Mouse (Mus musculus) liver (tissue): Measurements from ENCODE around the gene Apopt1.

Experiments
- DNase-seq: peaks from one replicate; pipeline ENCODE4 v3.0.0-alpha.2; 2020; ENCODE audit warnings: mixed read lengths

The Apopt1 gene

DNA sequence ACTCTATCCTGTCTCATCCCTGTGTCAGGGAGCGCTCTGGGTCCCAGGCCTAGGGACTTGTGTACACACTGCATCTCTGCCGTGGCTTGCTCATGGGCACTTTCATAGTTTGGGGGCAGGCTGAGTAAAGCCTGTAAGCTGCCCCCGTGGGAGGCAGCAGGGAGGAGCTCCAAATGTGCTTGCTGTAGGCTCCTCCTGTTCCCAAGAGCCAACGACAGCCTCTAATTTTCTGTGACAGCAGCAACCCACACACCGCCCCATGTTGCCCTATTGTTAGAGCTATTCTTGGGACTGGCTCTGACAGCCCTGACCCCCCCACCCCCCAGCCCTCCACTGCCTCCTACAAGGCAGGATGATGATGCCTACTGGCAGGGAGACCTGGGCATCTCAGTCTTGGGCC lies 31.1 kb upstream of the Apopt1 start:
- no peak for DNase-seq

DNA sequence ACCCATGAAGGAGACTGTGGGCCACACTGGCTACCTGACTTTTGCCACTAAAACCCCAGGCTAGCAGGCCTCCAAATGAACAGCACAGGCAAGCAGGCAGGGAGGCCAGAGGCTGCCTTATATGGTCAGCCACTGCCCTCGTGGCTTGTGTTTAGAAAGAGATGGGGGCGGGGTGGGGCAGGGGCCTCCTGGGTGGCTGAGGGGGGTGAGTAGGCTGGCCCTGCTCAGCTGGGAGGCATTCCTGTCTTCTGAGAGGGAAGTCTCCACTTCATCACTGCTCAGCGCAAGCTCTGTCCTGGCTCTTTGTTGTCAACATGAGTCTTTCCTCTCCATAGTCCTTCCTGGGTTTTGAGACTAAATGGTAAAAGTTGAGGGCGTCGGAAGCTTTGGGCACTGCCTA lies 30.3 kb upstream of the Apopt1 start:
- no peak for DNase-seq

DNA sequence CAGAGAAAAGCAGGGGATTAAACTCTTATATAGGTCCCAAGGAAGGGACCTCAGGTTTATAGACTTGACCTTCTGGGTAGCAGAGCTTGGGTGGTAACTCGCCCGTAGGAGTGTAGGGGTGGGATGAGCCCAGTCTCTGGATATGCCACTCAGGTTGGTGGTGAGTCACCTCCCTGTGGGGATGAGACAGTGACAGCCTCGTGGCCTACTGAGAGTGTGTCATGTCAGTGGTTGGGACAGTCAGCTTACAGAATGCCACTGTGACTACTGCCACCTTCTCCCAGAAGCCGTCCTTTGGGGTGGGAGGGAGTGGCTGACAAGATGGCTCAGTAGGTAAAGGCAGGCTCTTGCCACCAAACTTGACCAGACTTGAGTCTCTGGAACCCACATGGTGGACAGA lies 26.7 kb upstream of the Apopt1 start:
- no peak for DNase-seq

DNA sequence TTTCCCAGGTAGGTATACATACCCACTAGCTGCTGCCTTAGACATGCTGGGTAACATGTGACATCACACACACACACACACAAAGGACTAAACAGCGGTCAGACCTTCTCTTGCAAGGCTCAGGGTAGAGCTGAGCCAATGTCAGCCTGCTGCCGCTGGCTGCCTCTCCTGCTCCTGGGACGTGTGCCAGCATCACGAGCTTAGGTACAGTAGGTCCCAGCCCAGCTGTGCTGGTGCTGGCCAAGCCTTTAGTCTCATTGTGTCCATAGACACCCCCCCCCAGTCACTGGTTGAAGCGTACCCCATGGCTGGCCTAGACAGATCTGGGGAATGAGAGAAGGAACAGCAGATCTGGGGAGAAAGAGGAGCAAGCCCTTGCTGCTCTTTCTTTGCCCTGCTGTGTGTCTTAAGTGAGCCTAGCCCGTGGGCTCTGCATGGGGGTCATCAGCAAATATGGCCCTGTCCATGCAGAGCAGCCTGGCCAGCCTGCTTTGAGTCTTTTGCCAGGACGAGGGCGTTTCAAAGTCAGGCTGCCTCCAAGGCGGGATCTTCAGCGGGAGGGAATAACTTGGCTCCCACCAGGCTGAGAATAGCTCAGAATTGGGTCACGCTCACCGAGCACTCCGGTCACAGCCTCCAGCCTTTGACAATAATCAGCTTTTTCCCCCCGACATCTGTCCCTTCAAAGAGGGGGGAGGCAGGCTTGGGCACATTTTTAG lies 25.6 kb upstream of the Apopt1 start:
- DNase-seq: no peak

DNA sequence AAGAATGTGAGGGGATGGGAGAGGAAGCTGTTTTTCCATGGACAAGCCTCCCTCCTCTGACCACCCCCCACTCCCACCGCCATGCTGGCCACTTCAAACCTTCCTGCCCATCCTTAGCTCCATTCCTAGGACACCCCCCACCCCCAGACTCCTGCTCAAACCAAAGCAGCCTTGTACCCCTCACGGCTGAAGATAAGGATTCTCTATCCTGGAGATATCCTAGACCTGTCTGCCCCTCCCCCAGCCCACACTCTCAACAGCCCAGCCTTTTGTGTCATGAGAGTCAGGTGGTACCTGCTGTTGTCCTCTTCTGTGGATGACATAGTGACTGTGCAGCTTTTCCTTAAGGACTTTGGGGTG lies 25.0 kb upstream of the Apopt1 start:
- no peak for DNase-seq

DNA sequence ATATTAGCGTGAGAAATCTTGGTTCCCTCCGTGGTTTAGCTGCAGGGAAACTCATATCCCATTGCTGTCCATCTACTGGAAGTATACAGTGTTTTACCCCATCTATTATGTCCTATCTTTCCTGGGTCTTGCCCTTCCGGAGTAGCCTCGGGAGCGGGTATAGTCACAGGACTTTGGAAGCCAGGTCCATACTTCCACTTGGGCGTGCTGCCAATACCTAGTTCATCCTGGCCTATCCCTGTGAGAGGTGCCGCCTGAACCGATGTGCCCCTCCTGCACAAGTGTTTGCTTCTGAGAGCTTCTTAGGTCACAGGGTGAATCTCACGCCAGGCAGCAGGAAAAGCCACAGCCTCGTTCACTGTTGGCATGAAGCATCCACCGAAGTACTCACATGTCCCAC lies 23.6 kb upstream of the Apopt1 start:
- no peak for DNase-seq

DNA sequence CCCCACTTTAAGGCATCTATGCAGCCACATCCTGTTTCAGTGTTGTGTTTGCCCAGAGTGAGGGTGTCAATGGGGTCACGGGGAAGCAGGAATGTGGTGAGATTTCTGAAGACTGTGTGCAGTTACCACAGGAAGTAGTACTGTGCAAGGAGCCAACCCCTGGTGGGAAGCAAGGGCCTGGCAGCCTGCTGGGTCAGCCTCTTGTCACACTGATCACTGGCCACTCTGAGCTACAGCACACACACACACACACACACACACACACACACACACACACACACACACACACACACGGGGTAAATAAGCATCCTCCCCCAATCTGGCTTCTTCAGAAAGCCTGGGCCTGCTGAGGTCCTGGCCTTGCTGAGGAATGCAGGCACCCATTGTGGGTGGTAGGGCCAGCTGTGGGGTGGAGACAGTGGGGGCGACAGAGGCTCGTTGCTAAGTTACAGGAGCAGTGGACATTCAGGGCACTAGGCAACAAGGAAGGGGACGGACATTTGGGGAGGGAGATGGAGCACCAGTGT lies 21.7 kb upstream of the Apopt1 start:
- DNase-seq: no peak

DNA sequence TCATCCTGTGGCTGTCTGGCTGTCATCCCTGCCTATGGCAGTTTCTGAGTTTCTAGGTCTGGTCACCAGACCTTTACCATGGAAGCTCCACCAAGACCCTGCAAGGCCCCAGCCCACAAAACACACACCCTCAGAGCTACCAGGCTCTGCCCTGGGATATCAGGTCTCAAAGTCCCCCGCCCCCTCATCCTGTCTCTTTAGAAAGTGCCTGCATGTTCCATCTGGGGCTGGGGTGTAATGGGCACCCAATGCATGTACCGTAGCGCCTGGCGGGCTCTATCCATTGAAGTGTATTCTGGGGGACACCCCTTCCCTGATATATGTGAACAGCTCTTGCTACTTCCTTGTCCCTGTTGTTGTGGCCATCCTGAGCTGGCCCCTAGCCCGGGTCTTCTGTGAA lies 20.2 kb upstream of the Apopt1 start:
- DNase-seq: no peak

DNA sequence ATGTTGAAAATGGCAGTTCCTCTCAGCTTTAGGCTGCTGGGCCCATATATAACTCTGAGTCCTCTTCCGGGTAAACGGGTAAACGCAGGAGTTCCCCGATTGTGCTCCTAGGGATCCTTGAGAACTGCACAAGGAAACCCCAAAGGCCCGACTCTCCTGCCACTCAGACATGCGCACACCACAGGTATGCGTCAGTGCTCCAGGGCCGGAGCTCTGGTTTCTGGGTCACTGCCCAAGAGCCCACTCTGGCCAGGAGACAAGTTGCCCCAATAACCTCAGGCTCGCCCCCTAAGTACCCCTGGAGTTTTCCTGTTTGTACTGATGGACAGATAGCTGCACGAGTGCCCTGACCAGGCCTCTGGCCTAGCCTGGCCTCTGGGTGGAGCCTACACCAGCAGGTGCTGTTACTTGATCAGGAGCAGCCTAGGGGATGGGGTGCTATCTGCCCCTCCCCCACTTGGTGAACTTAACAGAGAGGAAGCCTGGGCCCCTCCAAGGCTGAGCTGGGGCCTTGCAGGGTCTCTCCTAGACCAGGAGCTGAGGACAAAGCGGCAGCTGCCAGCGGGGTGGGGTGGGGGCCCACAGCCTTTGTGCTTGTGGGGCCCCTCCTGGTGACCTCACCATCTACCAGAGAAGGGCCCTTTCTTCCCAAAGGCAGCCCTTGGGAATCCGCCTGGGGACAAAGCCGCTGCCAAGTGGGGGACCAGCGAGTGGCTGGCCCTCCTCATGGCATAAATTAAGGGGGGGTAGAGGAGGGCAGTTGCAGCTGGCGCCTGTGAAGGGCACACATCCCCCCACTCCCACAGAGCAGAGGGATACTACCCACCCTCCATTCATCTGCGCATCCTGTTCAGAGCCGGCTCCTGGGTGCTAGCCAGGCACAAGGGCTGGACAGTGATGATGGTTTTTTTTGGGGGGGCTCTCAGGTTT lies 19.5 kb upstream of the Apopt1 start:
- DNase-seq: no peak

DNA sequence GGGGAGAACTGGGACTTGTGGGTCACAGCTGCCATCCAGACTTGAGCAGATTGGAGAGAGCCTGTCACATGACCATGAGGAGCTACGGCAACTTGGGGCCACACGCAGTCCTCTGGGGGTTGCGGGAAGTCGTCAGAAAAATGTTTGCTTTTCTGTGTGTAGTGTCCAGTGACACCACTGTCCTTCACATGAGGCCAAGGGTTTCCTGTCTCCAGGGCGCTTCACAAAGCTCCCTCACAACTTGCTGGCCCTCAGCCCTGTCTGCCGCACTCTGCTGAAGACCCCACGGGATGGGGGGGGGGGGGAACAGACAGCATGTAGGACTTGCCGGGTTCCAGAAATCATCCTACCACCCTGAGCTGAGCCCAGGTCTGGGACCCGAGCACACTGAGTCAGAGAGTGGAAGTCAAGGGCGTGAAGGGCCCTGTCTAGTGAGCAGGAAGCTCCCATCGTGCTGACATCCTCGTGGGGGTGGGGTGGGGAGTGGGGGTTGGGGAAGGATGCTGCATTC lies 18.7 kb upstream of the Apopt1 start:
- no peak for DNase-seq

DNA sequence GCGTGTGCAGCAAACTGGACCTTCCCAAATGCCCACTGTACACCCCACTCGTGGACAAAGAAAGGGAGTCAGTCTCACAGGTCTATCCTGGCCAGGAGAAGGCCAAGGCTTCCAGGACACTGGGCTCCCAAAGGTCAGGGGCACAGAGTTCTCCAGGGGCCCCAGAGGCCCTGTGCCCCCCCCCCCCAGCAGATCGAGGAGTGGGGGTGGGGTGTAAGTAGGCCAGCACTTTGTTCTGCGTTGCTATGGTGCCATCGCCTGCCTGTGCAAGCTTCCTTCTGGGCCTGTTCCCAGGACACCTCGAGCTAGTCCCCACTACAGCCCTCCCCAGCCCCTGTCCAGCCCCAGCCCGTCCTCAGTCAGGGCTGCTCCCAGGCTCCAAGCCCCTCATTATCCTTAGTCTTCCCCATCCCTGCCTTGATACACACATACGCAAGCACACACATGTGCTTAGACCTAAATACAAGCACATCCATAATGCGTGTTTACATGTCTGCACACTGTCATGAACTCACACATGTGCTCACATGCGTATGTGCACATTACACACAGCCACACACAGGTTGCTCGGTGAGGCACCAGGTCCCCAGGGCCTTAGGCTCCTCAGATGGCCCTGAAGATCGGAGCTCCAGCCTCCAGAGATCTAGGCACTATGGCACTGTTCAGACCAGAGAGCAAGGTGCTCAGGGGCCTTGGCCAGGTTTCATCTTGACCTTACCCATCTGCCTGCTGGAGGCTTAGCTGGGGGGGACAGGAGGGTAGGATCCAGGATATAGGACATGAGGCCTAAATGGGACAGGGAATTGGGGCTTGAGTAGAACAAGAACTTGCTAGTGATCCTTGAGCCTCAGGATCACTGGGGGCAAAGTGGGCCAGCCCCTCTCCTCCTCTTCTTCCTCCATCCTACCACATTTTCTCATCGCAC lies 17.9 kb upstream of the Apopt1 start:
- DNase-seq: no peak

DNA sequence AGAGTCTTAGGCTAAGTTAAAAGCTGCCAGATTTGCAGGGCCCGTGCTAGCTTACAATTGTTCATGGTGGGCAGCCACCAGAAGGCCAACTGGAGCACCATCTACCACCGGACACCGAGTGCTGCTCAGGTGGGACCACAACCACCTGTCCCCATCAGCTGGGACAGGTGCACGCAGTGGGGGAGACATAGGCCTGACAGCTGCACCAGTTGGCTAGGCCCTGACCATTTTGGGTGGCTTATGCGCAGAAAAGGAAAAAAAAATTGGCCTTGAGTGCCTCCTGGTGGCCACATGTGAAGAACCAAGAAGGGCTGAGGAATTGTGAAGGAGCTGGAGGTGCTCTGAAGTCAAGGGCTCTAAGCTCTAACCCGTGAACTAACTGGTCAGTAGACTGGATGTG lies 16.8 kb upstream of the Apopt1 start:
- peak; percentile 59 for DNase-seq

DNA sequence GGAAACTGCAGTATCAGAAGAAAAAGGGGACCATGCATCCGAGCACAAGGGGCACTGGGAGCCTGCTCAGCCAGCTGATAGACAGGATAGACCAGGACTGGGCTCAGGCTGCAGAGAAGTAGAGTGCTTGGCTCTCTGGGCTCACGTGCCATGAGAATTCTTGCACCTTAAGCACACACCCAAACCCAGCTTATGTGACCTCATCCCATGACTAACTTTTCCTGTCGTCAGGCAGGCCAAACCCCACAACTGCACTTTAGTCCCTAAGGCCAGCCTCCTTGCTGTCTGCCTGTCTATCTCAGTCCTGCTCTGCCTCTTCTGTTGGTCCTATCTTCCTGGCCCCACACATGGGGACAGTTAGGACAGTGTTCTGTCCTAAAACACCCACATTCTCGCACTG lies 15.4 kb upstream of the Apopt1 start:
- no peak for DNase-seq

DNA sequence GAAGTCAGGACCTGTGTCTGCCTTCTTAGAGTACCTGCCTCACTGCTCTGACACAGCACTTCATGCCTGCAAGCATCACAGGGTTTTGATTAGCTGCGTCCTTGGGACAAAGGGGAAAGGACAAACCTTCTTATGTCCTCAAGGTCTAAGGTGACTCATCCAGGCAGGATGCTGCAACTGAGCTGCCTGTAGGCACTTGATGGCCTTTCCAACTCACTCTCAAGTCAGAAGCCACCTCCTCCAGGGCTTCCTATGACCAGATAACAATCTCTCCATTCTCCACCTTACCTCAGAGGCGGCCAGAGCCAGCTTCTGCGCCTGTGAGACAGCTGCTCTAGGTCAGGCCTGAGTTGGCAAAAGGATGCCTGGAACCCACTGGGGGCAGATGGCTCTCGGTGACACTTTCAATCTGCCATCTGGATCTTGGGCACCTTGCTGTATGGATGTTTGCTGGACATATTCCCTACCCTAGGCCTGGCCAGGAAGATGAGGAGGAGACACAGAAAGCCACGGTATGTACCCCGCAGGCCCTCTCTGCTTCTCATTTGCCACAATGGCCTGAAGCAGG lies 14.6 kb upstream of the Apopt1 start:
- no peak for DNase-seq

DNA sequence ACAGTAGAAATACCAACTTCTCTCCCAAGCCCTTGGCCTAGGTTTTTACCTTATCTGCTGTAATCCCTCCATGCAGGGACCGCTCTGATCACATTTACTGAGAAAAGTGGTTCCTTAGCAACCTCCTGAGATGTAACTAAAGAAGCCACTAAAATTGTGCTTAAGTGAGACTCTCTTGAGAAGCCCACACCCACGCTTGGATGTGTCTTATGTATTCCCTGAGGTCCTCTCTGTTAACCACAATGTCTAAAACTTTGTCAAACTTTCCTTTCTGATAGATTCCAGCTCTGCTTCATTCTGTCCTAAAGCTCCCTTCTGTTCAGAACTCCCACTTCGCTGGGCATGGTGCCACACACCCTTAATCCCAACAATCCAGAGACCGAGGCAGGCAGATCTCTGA lies 13.5 kb upstream of the Apopt1 start:
- DNase-seq: no peak

DNA sequence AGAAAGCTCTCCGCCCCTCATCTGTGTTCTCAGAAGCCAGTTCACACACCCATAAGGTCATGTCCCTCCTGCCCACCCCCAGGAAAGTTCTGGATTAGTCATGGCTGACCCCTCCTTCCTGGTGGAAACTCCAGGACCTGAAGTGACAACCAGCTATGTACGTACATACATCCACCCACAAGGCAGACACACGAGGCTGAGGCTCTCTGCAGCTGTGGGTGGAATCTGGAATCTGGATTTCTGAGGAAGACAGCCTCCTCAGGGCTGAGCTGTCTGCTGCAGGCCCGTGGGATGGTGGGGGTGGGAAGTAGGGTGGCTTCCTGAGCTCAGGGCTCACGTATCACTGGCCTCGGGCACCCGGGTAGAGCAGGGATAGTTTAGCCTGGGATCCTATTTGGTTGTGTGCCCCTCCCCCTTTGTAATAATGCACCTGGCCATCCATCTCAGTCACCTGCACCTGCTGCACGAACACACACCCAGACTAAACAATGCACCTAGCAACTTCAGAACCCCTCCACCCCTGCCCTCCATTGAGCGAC lies 12.1 kb upstream of the Apopt1 start:
- no peak for DNase-seq

DNA sequence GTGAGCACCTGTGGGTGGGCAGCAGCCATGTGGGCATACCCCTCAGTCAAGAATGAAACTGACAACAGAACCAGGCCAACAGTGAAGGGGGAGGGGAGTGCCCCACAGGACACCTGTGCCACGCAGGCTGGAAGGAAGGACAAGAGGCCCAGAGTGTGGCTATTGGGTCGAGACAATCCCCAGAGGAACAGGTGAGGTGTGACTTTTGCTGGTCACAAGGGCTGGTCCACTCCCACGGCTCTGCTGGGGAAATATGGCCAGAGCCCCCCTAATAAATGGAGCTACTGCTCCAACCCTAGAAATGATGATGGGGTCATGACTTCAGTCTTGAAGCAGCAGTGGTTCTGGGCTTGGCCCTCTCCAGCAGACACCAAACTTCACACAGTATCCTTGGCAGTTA lies 9.8 kb upstream of the Apopt1 start:
- no peak for DNase-seq

DNA sequence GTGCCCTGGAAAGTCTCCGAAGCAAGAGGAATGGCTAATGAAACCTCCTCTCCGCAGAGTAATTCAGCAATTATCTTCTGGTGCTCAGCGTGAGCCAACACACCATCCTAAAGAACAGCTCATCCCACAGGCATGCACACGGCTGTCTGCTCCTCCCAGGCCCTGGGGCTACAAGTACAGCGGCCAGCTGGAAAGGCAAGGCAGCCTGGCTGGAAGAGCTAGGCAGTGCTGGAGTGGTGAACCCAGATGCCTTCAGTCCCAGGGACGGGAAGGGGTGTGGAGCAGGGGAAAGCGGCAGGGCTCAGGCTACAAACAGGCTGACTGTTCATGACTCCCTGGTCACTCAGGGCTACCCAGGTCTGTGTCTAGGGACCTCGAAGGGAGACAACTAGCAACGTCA lies 8.5 kb upstream of the Apopt1 start:
- DNase-seq: no peak

DNA sequence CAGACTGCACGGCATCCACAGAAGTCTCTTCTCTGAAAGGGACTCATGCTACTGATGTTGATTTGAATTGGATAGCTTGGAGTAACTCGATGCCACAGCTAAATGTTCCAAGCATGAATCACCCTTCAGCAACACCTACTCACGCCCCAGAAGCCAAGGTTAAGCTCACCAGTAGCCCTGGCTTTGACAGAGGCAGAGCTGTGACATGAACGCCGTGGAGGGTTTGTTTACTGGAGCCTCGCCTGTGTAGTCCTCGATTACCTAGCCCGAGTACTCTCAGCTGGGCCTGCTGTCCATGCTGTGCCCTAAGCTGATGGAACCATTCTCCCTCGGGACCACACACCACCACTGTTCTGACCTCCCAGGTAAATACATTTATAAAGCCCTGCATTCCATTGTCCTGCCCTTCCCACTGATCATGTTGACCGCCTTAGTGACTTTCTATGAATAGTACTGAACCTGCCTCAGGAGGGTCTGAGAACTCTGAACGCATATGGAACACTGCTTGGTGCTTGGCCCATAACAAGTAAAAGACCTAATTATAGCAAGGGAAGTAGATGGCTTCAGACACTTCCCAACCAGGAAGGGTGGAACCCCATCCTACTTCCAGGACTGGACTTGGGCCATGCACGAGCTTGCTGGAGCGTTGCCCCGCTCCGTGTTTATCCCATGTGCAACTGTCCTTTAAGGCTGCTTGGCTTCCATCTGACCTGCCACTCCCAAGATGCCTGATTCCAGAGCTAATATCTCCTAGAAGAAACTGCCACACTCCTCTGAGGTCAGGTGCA lies 7.7 kb upstream of the Apopt1 start:
- DNase-seq: no peak

DNA sequence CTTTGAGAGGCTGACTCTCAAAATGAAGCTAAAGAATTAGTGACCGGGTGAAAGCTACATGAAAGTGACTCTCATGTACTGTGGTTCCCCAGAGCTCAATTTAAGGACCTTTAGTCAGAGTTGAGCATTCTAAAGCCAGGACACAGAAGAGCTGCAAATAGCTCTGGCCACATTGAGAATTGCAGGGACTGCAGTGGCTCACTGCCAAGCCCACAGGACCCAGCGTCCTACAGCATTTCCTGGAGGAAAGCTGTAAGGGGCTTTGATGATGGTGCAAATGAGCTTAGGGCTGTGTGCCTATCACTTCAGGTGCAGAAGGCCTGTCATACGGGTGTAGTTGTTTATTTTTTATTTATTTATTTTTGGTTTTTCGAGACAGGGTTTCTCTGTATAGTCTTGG lies 4.9 kb upstream of the Apopt1 start:
- DNase-seq: no peak

DNA sequence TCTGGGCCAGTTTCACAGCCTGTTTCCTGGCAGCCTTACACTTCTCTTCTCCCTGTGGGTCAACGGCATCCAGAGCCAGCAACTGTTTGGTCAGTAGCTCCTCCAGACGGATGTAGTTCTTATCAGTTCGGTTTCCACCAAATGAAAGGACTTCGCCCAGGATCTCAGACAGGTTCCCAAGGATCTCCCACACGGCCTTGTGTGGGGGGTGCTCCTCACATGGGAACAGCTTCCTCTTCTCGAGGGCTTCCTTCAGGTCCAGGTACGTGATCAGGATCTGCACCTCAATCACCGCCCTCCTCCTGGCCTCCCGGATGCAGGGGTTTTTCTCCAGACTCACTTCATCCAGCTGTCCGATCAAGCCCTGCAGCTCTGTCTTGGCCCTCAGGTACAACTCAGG lies 3.0 kb upstream of the Apopt1 start:
- no peak for DNase-seq
